ENCODE assay signal across 17 mouse cellular contexts in the genomic region with DNA sequence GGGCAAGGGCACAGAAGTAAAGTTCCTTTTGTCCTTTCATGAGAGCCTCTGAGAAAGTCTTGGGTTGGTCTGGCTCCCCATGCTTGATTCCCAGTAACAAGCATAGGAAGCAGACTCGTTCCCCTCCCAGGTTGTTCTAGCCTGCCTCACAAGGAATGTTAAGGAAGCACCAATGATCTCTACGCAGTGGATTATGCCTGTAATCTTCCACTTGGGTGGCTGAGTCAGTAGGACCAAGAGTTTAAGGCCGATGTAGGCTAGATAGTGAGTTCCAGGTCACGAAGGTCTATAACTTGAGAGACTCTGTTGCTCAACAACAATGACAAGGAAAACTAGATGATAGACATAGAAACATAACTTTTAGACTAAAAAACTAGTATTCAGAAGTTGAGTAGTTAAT.
"Had no signal": no experiment of that assay in that cellular context is flagged by ENCODE, and none has a peak within 500 bp of the region (broad histone marks: within the 10 kb centered on the region; RNA-seq: fewer than 3 reads in every experiment).

No protein-coding gene starts in this region.

- H3K36me3 ChIP-seq: lung, embryonic 15.5 days; midbrain, embryonic 13.5 days; midbrain, embryonic 15.5 days; neural tube, embryonic 12.5 days; stomach, embryonic 15.5 days had no signal

- H3K4me2 ChIP-seq: lung, embryonic 15.5 days; midbrain, embryonic 11.5 days; midbrain, embryonic 13.5 days; midbrain, embryonic 15.5 days; neural tube, embryonic 12.5 days; stomach, embryonic 15.5 days had no signal

- H3K4me3 ChIP-seq: lung, embryonic 15.5 days; megakaryocyte, embryonic 14.5 days; midbrain, embryonic 13.5 days; midbrain, embryonic 15.5 days; neural tube, embryonic 12.5 days; stomach, embryonic 15.5 days had no signal

- ATAC-seq: liver, postnatal 0 days; lung, postnatal 0 days; midbrain, embryonic 13.5 days; midbrain, embryonic 15.5 days had no signal

- H3K9ac ChIP-seq: liver, postnatal 0 days; lung, embryonic 15.5 days; midbrain, embryonic 13.5 days; midbrain, embryonic 15.5 days; neural tube, embryonic 12.5 days; stomach, embryonic 15.5 days had no signal

- DNase-seq: liver, postnatal 0 days; lung, adult 2 months; lung, postnatal 14 days; lung, postnatal 36 days; right cerebral cortex, postnatal 14 days; thymus, adult 2 months; thymus, postnatal 25 days had no signal

- H3K27me3 ChIP-seq: lung, embryonic 15.5 days; megakaryocyte, embryonic 14.5 days; midbrain, embryonic 13.5 days; midbrain, embryonic 15.5 days; neural tube, embryonic 12.5 days; stomach, embryonic 15.5 days had no signal

- H3K9me3 ChIP-seq: lung, embryonic 15.5 days; midbrain, embryonic 13.5 days; midbrain, embryonic 15.5 days; neural tube, embryonic 12.5 days; stomach, embryonic 15.5 days had no signal

- H3K27ac ChIP-seq: lung, embryonic 15.5 days; macrophage; midbrain, embryonic 13.5 days; midbrain, embryonic 15.5 days; neural tube, embryonic 12.5 days; stomach, embryonic 15.5 days; stomach, postnatal 0 days had no signal

- H3K4me1 ChIP-seq: lung, embryonic 15.5 days; midbrain, embryonic 13.5 days; midbrain, embryonic 15.5 days; neural tube, embryonic 12.5 days; stomach, embryonic 15.5 days had no signal
